Mouse (Mus musculus) cerebellum, postnatal 36 days (tissue): ENCODE measurements at regions not wholly inside any gene's neighbourhood (a gene's known extent, or its start where the extent isn't known, plus 50 kb on each side); places are given as distances from the start of the nearest gene placed in this dataset.
A peak's percentile ranks its signal among the peaks of the same experiment; 100 is the strongest.
"Not testable (repeated sequence)": the region's sequence is repeated elsewhere in the genome, so short reads cannot be mapped to it uniquely, and the experiment has no call there.

ENCODE experiments used
- DNase-seq, 2 experiments: peaks; one replicate each; pipeline ENCODE4 v3.0.0; 2021 to 2022; ENCODE audit warnings: mixed read lengths in 2 of 2

DNA sequence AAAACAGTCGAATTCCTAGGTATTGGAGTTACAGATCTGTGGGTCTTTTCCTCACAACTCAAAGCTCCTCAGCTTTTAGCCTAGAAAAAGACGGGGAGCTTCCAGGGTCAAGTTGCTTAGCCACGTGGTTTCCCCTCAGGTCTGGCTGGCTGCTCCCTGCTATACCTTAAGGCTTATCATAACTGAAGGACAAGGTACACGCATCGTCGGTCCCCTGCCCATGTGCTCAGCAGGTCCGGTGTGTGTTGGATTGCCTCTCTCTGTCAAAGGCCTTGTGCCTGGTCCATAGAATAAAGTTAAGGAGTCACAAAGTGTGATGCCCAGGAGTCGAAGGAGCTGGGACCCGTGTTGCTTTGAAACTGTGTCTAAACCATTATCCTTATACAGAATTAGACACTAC is 337.7 kb upstream of the Rgma start:
- DNase-seq: no peak

DNA sequence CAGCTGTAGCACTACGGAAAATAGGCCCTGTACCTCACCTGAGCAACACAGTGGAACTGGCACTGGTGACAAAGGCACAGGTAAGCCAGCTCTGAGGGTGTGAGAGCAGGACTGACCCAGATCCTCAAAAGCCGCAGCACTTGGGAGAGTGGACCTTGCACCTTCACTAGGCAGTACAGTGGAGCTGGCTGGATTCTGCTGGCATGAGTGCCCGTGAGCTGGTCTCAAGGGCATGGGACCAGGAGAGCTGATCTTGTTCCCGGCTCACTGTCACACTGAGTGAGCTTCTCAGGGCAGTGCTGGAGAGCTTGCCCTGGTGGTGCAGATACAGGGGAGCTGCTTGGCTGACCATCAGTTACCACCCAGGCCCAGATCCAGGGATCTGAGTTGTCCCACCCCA is 335.4 kb upstream of the Rgma start:
- no peak for DNase-seq

DNA sequence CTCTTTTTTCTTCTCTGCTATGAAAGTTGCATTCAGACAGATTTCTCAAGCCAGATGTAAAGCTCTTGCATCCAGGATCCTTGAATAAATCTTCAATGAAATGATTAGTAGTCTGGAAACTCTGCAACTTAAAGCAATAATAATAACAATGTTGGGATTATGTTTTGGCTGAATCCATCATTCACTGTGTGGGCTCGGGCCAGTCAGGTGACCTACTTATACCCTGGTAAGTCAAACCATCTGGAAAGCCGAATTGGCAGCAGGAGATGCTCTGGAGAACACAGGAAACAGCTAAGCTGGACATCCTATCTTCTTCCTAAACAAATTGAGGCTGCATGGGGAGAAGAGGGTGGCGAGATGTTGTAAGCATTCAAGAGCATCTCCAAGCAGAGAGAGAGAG is 331.0 kb upstream of the Rgma start:
- DNase-seq: no peak

DNA sequence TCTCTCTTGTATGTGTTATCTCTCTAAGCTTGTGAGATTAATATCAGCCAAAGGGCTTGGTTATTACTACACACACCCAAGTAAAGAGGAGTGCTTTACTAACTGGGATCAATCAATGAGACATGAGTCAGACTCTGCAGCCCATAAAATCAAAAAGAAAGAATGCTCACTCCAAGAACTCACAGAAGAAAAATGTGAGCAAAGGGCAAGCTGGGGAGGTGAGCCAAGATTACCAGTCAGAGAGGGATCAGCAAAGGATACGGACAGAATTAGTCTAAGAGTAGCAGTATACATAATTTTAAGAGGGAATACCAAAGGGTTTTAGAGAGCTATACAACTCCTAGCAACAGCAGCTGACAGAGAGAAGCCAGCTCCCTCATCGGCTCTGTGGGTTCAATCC is 319.4 kb upstream of the Rgma start:
- DNase-seq: no peak

DNA sequence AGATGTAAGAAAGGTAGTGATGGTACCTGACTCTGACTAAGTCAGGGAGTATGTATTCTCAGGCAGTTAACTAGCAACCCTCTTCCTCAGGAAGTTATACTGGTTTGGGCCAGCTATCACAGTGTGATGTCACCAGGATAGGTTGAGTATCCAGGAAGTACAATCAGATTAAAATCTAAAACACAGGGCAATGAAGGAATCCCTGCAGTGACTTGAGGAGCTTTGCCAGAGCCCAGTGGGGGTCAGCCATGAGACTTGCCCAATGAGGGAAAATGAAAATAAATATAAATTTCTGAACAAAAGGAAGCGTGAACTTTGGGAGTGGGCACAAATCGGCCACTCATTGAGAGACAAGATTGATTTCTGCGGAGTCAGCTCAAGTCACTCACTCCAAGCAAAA is 311.8 kb upstream of the Rgma start:
- peak in 1 of 2 experiments; percentile 14 for DNase-seq

DNA sequence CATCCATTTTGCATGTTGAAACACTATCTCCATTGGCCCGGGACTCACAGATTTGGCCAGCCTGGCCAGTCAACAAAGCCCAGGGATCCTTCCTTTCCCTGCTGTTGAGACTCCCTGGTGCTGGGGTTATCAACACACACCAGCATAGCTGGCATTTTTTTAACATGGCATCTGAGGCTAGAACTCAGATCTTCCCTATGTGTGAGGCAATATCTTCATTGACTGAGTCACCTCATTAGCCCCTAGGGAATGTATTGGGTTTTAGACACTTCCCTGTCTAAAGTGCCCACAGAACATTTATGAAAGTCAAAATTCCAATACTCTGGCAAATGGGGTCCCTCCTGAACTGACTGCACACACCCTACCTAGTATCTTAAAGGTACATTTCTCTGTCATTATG is 306.8 kb upstream of the Rgma start:
- no peak for DNase-seq

DNA sequence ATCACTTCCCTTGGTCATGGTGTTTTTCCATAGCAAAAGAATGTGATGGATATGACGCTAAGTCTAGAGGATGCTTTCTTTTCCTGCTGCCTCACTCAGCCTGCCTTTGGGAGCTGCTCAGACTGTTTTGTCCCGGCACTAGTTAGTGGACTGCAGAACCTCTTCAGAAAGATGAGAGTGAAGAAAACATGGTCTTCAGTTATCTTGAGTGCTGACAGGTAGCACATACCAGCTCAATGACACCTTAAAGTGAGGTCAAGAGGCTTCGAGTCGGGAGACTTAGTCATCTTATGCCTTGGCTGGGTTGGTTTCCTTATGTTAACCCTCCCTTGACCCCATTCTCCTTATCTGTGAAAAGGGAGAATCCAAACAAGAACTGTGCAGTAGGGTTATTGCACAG is 306.0 kb upstream of the Rgma start:
- no peak for DNase-seq

DNA sequence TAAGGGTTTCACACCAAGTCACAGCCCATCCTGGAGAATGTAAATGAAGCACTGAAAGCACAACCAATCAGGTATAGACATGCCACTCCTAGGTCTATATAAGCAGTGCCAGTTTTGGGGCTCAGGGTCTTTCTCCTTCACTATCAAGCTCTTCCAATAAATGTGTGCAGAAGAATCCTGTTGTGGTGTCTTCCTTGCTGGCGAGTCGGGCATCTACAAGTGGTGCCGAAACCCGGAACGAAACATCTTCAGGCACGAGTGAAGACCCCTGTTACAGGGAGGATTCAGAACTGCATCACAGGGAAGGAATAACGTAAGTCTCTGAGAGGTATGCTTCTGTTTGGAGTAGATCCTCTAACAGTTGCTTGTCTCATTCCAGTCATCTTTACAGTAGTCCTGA is 299.9 kb upstream of the Rgma start:
- DNase-seq: not testable (repeated sequence)

DNA sequence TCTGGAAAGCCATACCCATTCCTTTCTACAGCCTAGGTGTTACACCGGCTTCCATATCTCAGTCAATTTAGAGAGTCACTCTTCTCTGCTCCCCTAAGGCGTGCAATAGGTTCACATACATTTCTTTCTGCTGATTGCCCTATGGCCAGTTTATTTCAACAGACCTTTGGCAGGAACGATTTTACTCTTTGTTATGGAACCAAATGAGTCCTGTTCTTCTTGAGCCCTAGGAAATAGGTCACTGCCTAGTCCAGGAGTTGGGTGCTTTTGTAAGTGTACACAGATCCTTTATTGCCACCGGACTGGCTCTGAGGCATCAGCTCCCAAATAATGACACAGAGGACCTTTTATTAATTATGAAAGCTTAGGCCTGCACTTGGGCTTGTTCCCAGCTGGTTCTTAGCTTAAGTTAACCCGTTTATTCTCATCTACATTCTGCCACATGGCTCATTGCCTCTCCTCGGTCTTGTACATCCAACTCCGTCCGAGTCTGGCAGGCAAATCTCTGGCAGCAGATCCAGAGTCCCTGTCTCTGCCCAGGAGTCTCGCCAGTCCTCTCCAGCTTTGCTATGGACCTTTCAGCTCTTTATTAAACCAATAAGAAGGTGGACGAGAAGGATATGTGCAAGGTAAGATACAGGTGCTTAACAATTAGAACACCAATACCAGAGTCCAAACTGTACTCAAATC is 287.7 kb upstream of the Rgma start:
- peak; percentile 7 to 19 for DNase-seq

DNA sequence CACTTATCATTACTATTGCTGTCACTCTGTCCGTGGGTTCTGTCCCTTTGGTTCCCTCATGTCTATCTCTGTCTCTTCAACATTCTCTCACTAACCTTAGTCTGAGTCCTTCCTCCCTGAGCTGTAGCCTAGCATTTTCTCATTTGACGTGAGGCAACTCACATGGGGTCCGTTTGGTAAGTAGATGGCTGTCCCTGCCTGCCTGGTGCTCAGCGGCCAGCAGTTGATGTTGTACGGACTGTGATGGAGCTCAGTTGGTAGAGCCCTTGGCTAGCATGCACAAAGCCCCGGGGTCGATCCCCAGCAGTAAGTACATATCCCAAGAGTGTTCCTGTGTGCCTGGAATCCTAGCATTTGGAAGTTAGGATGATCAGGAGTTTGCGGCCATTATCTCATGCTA is 287.0 kb upstream of the Rgma start:
- no peak for DNase-seq

DNA sequence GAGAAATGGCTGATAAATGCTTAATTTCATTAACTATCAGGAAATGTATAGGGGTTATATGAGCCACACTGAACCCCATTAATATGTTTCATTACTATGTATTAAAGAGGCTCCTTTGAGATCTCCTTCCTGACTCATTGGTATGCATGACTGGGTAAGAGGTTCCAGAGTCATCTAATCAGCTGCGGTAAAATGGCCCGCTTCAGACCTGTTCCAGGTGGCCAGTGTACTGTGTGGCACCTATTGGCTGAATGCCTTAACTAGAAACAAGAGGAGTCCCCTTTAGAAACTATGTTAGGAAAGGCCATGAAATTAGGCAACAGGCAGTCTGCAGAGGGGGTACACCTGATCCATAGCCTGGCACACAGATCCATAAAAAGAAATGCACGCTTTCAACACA is 283.6 kb upstream of the Rgma start:
- DNase-seq: no peak

DNA sequence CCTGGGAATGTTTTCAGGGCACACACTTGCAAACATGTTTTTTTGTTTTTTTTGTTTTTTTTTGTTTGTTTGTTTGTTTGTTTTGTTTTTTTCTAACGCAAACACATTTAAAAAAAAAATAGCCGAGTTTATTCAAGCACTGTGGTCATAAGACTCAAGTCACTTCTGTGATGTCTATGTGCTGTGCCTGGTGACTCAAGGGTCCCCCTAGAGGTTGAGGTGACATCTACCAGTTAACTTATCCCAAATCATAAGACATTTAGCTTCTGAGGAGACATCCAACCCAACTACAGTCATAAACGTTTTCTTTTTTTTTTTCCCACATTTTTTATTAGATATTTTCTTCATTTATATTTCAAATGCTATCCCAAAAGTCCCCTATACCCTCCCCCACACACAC is 281.2 kb upstream of the Rgma start:
- DNase-seq: no peak

DNA sequence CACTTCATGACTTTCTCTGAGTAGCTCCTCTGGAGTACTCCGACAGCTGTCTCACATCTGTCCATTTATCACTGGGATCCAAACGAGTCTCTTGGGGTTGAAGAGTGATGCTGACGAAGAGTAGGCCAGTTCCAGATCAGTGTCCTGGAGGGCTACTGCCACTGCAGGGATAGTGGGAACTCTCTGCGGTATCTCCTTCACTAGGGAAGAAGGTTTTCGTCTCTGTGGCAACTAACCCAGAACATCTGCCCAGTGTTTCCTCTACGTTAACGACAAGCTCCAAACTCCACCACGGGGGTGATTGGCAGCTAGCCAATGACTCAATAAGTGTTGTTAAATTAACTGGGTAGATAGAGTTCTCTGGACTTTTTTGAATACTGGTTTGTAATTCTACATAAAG is 256.4 kb upstream of the Rgma start:
- no peak for DNase-seq

DNA sequence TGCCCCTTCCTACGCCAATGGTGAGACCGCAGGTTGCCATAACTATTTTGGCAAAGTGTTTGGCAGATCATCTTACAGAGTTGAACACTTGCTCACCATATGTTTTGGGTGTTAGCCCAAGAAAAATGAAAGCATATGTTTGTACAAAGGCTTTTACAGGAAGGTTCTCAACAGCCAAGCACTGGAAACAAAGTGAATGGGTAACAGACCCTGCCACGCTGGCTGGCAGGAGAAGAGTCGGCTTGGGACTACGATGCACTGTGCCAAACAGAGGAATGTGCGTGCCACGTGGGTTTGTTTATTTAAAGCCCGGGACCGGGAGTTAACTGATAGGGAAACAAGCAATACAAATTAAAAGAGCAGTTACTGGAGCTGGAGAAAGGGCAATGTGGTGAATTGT is 255.0 kb upstream of the Rgma start:
- DNase-seq: no peak

DNA sequence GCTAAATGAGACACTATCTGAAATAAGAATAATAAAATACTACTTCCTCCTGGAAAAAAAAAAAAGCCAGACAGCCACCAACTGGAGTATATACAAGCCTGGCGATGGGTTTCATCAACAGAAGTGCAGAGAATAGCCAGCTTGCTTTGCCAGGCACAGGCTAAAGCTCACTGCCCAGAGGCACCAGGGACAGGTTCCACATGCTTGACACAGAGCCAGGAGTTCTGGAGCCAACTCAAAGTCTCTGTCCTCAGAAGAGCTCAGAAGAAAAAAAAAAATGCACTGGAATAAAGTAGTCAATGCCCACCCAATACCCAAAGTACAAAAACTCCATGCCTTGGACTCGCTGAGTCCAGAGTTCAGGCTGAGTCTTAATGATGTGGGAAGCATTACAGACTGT is 250.3 kb upstream of the Rgma start:
- DNase-seq: no peak

DNA sequence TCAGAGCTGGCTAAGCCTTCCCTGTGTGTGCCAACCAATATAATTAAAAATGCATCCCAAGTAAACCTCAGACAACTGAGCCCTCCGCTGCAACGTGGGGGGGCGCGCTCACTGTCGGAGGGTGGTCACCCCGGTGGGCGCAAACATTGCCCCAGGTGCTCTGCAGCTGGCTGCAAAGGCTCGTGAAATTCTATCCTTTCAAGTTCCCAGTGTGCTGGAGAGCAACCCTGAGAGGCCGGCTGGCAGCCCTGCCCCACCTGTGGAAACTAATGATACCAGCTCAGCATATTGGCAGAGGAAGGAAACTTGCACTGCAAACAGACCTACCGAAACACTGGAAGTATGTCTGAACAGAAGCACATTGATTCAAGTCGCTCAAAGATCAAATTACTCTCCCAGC is 249.4 kb upstream of the Rgma start:
- no peak for DNase-seq

DNA sequence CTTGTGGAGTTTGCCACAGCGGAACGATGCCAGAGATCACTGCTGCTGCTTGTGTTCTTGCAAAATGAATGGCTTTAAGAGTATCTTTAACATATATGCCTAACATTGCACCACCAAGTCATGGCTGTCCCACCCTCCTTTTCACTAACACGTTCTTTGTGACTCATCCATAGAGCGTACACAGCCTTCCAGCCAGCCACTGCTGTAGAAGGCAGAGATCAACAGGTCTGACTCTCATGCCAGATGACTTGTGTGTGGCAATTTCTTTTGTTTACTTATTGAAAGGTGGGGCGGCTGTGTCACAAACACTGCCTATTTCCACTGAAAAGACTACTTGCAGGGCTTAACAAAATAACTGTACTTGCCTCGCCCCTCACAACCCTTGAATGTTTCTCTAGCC is 239.5 kb upstream of the Rgma start:
- no peak for DNase-seq

DNA sequence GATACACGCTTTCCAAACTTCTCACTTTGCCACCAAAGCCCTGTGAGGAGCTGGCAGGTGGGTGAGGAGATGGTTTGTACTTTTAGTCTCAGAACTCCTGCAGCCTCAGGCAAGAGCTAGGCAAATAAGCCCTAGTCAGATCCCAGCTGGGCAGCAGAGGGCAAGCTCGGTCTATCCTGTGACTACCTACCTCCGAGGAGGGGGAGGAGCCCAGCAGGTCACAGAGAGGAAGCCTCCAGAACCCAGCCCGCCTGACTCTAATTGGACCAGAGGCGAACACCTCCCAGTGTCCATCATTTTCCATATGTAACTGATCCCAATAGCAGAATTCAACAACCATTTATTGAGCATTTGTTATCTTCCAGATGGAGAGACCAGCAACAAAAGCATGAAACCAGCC is 237.0 kb upstream of the Rgma start:
- peak in 1 of 2 experiments; percentile 18 for DNase-seq

DNA sequence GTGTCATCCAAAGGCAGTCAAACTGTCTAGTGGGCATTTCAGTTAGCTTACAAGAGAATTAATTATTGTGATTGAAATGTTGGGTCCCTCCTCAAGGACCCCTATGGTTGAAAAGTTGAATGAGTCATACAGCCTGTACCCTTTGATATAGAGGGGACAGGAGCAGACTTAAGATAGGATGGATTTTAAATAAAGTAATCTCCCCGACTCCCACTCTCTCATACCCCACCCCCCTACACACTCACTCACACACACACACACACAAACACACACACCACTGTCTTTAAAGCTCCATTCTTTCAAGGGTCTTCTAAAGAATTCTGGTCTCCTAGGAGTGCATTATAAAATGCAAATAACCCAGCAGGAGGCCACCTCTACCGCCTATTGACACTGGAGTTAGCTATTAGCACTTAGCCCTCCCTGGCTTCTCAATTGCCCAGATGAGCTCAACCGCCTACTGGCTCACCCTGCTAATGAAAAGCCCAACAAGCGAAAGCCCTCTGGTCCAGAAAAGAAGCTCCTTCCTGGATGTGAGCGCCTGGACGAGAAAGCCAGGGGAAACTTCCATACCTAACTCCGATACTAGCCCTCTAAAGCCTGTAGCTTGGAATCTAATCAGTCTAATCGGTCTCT is 236.3 kb upstream of the Rgma start:
- no peak for DNase-seq

DNA sequence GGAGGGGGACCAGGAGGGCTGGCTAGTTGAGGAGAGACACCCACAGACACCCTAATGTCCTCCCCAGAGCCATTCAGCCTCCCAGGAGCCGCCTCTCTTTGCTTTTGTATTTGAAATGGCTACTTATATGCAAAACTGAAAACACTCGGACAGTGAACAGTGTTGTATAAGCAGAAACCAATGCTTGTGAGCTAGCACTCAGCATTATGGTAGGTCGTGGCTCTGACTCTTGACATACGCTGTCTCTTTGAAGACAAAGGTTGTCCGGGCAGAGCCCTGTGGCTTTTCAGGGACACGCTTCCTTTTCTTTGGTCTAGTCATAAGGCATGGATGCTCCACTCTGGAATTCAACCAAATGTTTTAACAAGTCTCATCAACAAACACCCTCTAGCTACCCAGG is 235.4 kb upstream of the Rgma start:
- no peak for DNase-seq

DNA sequence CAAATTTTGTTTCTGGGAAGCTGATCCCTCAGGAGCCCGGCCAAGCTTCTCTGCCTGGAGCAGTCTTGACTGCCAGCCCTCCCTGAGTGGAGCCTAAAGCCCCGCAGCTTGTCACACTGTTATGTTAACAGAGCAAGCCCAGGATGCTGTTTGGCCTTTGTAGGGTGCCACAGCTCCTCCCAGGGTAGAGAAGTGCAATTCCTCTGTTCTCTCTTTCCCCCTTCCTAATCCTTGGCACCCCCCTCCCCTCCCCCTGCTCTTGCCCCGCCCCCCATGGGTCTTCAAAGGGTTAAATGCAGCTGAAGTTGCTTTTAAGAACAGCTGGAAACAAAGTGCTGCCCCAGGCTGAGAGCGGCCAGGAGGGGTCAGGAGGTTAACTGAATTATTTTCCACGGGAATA is 234.1 kb upstream of the Rgma start:
- no peak for DNase-seq

DNA sequence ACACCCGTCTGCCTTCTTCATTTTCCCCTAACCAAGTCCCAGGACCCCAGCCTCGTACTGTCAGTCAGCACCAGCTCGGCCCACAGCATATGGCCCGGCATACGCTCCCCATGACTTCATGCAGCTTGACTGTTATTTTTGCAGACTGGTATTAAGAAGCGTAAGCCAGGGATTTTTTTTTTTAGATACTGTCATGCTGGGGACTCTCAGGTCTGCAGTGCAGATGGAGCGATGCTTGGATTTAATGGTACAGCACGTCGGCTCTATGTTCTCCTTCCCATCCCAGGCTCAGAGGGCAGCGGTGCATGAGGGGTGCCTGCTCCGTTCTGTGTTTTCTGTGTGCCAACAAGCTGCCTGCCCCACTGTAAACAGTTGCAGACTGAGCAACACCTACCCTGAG is 231.4 kb upstream of the Rgma start:
- no peak for DNase-seq

DNA sequence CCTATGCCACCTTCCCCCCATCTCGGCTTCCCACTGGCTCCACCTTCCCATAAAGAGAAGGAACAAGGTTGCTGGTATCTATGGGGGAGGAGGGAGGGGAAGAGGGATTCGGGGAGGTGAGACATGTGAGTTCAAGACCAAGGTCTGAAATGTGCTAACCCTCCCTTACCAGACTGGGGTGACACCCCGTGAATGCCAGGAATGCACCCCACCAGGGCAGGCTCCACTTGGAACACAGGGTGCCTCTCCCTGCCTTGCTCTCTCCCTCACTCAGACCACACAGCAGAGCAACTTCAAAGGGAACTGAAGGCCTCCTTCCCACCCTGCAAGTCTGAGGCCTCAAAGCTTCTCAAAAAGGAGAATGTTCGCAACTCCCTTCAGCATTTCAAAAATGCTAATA is 230.5 kb upstream of the Rgma start:
- DNase-seq: no peak

DNA sequence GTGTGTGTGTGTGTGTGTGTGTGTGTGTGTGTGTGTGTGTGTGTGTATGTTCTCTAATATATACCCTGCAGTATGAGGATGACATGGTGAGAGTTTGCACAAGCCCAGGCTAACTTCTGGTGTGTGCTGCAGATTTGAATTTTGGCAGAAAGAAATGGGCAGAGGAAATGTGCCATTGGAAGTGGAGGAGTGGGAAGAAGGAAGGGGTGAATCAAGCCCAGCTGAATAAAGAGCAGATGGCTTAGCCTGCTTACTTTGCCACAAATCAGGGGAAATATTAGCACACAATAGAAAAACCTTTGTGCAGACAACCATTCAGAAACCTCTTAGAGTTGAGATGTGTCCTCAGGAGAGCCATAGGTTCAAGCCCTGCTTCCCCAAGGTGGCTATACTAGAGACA is 228.1 kb upstream of the Rgma start:
- no peak for DNase-seq

DNA sequence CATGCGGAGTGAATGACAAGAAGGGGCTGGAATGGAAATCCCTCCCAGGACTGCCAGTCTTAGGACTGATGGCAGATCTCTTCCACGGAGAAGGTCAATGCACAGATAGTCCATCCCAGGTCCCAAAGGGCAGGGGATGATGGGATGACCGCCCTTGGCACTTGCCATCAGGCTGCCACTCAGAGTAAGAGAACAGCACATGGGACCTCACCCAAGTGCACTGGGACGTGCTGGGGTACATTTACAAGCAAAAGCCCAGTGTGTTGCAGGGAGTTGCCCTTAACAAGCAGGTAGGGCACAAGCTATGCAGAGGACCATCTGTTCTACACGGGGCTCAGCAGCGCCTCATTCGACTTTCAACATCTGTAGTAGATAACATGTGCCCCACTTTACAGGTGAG is 224.9 kb upstream of the Rgma start:
- DNase-seq: no peak
